Mouse (Mus musculus) liver, embryonic 14.5 days (tissue): ENCODE measurements around the gene Olfr1102. TPM values are rescaled to one million over a fixed set of nuclear protein-coding genes. Genes with fewer than 3 reads are reported as not detected.

Source experiments
- ATAC-seq: fragments of 200-750 bp; cut with Nextera tagmentation; 2 replicates; pipeline ENCODE4 v1.8.0; 2017; ENCODE audit warnings: moderate number of reproducible peaks, mild to moderate bottlenecking, moderate library complexity; ENCODE audit not compliant: insufficient read depth
- DNase-seq, 3 experiments: peaks; one replicate each; pipeline ENCODE4 v3.0.0-alpha.2; 2012 to 2013; ENCODE audit warnings: low read depth in 3 of 3, low spot score in 3 of 3
- H3K27ac ChIP-seq: fragments of 300-500 bp; sonication (generic); 2 replicates; pipeline ENCODE4 v1.5.1; 2014; ENCODE audit warnings: moderate library complexity, mild to moderate bottlenecking, control low read depth, inconsistent platforms
- H3K27me3 ChIP-seq: fragments of 300-500 bp; sonication (generic); 2 replicates; pipeline ENCODE4 v1.6.1; 2014; ENCODE audit warnings: mild to moderate bottlenecking, low read length, moderate library complexity; ENCODE audit not compliant: control insufficient read depth, insufficient read depth
- H3K36me3 ChIP-seq: fragments of 300-500 bp; sonication (generic); replicated peaks from 2 replicates; pipeline ENCODE4 v1.6.1; 2014; ENCODE audit warnings: low read depth; ENCODE audit not compliant: control insufficient read depth, insufficient read depth
- H3K4me1 ChIP-seq, 2 experiments: fragments of 200-500 bp in 1 of 2; fragments of 300-500 bp in 1 of 2; sonication (generic) in 1 of 2; replicated peaks; 2 replicates each; pipeline ENCODE4 v1.6.1; 2012 to 2014; ENCODE audit warnings: antibody characterized with exemption in 1 of 2, inconsistent platforms in 1 of 2, low read length in 1 of 2; ENCODE audit not compliant: control insufficient read depth in 2 of 2, insufficient read depth in 2 of 2
- H3K4me2 ChIP-seq: fragments of 300-500 bp; sonication (generic); 2 replicates; pipeline ENCODE4 v1.6.1; 2014; ENCODE audit warnings: low read depth, mild to moderate bottlenecking, control low read depth, moderate library complexity
- H3K4me3 ChIP-seq, 2 experiments: fragments of 200-500 bp in 1 of 2; fragments of 300-500 bp in 1 of 2; sonication (generic) in 1 of 2; 2 replicates each; pipeline ENCODE4 v1.5.1; 2012 to 2014; ENCODE audit warnings: low read depth in 2 of 2, low read length in 2 of 2, mild to moderate bottlenecking in 2 of 2, control low read depth in 1 of 2, inconsistent platforms in 1 of 2, moderate library complexity in 1 of 2; ENCODE audit not compliant: insufficient read depth in 1 of 2
- H3K9ac ChIP-seq: fragments of 300-500 bp; sonication (generic); replicated peaks from 2 replicates; pipeline ENCODE4 v1.6.1; 2014; ENCODE audit warnings: mild to moderate bottlenecking, control low read depth, moderate library complexity
- H3K9me3 ChIP-seq: fragments of 300-500 bp; sonication (generic); 2 replicates; pipeline ENCODE4 v1.6.1; 2016; ENCODE audit warnings: low read length, mixed read lengths; ENCODE audit not compliant: control insufficient read depth
- CTCF ChIP-seq: IDR thresholded peaks from 2 replicates; pipeline ENCODE4 v1.5.1; 2016; ENCODE audit warnings: antibody characterized with exemption, low read depth, control low read depth
- EP300 ChIP-seq: IDR thresholded peaks from 2 replicates; pipeline ENCODE4 v1.6.1; 2016; ENCODE audit warnings: antibody characterized with exemption, low read depth
- WGBS: fragments of 180-500 bp; shearing (Covaris S2); extraction: QIAGEN DNeasy Blood & Tissue Kit; methylation state at CpG from one replicate; pipeline ENCODE4 v1.1.7; 2014; ENCODE audit not compliant: insufficient replicate concordance; 5-methylcytosine and 5-hydroxymethylcytosine counted together
- polyA plus RNA-seq, 2 experiments: library from polyadenylated mRNA; depleted of rRNA in 1 of 2; stranded (reverse) in 1 of 2; unstranded in 1 of 2; fragments of >200 nt; fragmentation: Nextera tagmentation in 1 of 2; extraction: Ambion mirVana in 1 of 2; gene quantifications; 2 replicates each; pipeline versions ENCODE4 v1.2.1 to v1.2.3; 2012 to 2014

The Olfr1102 gene
- not detected in 2 replicates for polyA plus RNA-seq (2012; rRNA removed)
- not detected in 2 replicates for polyA plus RNA-seq (2014; fragmentation: Nextera tagmentation; extraction: Ambion mirVana)

DNA sequence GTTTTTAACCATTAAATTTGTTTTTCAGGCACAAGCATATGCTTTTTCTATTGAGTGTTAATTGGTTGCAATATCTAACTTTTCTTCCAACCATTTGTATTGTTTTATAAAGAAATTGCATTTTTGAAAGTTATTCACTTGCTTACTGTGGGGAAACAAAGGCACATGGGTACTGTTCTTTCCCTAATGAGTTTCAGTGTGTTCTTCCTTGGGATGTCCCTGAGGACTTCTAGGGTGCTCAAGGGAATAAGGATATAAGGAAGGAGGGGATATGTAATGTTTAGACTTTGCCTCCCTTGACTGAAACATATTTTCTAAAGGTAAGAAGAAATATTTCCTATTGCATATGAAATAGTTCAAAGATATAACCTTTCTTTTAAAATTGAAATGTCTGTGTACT, at the start of gene Olfr1102:
Gene Olfr1102 (plus strand): TSS at position 301 of the 400 bp plus-strand sequence.
- Histone ChIP-seq H3K4me3 (no peak within 1 kb of the TSS), H3K27me3 (no peaks in the 10 kb centered on the region), H3K9me3 (no peaks in the 10 kb centered on the region), H3K4me1 (no peaks in the 10 kb centered on the region), H3K36me3 (no peaks in the 10 kb centered on the region), H3K27ac (no peak within 1 kb of the TSS), H3K4me2 (no peak within 1 kb of the TSS), H3K9ac (no peak within 1 kb of the TSS)
- DNase-seq, result no peak
- TF ChIP-seq EP300, result no peak
- TF ChIP-seq CTCF, result no peak
- no peak for ATAC-seq

DNA sequence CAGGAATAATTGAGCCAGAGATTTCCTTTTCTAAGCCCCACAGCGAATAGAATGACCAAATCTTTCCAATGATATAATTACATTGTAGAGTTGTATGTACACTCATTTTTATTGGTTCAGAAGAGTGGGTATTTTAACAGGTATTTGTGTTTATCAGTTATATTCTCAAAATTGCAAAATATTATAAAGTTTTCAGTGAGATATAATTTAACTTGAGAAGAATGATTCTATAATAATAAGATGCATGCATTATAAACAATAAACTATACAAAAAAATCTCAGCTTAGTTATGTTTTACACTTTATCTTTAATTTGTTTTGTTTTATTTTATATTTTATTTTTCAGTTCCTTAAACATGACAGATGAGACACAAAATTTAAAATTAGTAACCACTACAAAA, 37.6 kb upstream of the Olfr1102 start, which contains the start of gene Olfr1099:
Gene Olfr1099 (minus strand): TSS at position 101 of the 400 bp plus-strand sequence.
- H3K27me3 ChIP-seq, result no peaks in the 10 kb centered on the region
- WGBS, result 51% methylated on average over 1 of the region's 1 CpGs
- H3K4me3 ChIP-seq, result no peak within 1 kb of the TSS

DNA sequence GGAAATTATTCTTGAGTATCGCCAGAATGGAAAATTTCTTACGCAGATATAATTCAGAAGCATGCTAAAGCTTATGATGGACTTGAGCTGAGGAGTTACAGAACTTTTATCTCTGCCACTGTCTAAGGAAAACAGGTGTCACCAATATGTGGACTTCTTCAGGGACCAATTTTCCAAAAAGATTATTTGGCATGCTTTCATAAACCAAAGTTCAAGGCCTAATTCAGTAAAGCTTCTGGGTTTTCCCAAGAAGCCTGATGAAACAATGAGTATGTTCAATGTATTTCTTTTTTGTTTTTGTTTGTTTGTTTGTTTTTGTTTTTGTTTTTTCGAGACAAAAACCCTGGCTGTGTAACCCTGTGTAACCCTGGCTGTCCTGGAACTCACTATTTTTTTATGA, 18.3 kb upstream of the Olfr1102 start, which contains the start of gene Olfr1100:
Gene Olfr1100 (minus strand): TSS at position 101 of the 400 bp plus-strand sequence.
- TF ChIP-seq CTCF, result no peak
- TF ChIP-seq EP300, result no peak
- H3K27ac ChIP-seq, result no peak within 1 kb of the TSS
- H3K36me3 ChIP-seq, result no peaks in the 10 kb centered on the region
- ATAC-seq (no peak), DNase-seq (no peak)
- H3K9ac ChIP-seq, result no peak within 1 kb of the TSS
- WGBS, result 54% methylated on average over 3 of the region's 3 CpGs
- H3K4me1 ChIP-seq, result no peaks in the 10 kb centered on the region
- no peaks in the 10 kb centered on the region for H3K9me3 ChIP-seq
- H3K4me2 ChIP-seq, result no peak within 1 kb of the TSS
- no peak within 1 kb of the TSS for H3K4me3 ChIP-seq
- H3K27me3 ChIP-seq, result no peaks in the 10 kb centered on the region

More for the DNA sequence above, 37.6 kb upstream of the Olfr1102 start, which contains the start of gene Olfr1099:
- no peak for TF ChIP-seq CTCF
- no peak for TF ChIP-seq EP300
- ATAC-seq (no peak), DNase-seq (no peak)
- Histone ChIP-seq H3K4me2 (no peak within 1 kb of the TSS), H3K27ac (no peak within 1 kb of the TSS), H3K4me1 (no peaks in the 10 kb centered on the region), H3K9ac (no peak within 1 kb of the TSS), H3K36me3 (no peaks in the 10 kb centered on the region), H3K9me3 (no peaks in the 10 kb centered on the region)

DNA sequence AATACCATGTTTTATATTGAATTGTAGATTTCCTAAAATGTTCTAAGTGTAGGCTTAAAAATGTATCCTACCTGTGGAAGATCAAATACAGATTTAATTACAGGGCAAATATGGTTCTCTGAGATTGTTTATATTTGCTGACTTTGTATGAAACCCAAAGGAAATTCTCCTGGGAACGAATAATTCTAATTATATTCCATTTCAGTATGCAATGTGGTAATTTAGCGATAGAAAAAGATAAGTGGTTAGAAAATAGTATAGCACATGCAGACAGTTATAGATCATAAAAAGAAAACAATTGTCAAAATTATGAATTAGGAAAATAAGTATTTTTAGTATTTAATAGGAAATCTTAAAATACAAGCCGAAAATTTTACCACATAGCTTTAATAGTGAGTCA, 7.1 kb upstream of the Olfr1102 start, which contains the start of gene Olfr1101:
Gene Olfr1101 (minus strand): TSS at position 101 of the 400 bp plus-strand sequence.
- no peak for ATAC-seq
- Histone ChIP-seq H3K9me3 (no peaks in the 10 kb centered on the region), H3K4me2 (no peak within 1 kb of the TSS), H3K4me3 (no peak within 1 kb of the TSS), H3K4me1 (no peaks in the 10 kb centered on the region), H3K9ac (no peak within 1 kb of the TSS), H3K27ac (no peak within 1 kb of the TSS), H3K27me3 (no peaks in the 10 kb centered on the region), H3K36me3 (no peaks in the 10 kb centered on the region)
- no peak for DNase-seq
- 55% methylated on average over 3 of the region's 3 CpGs for WGBS
- TF ChIP-seq EP300 (no peak), CTCF (no peak)

- ATAC-seq (no peak), DNase-seq (no peak)
- Histone ChIP-seq H3K4me3 (no peak within 1 kb of the TSS), H3K27me3 (no peaks in the 10 kb centered on the region), H3K9me3 (no peaks in the 10 kb centered on the region), H3K36me3 (no peaks in the 10 kb centered on the region), H3K4me2 (no peak within 1 kb of the TSS), H3K4me1 (no peaks in the 10 kb centered on the region), H3K27ac (no peak within 1 kb of the TSS), H3K9ac (no peak within 1 kb of the TSS)
- WGBS, result 44% methylated on average over 1 of the region's 1 CpGs
- TF ChIP-seq CTCF (no peak), EP300 (no peak)
Measured at GRCm38 (mm10) chr2:87026980-87027379, 28.8 kb downstream of the Olfr1102 start, which contains the start of gene Olfr1104. Gene Olfr1104 (minus strand): TSS chr2:87027080.
